Mouse (Mus musculus) E14TG2a.4 (cell line): ENCODE results near the gene Tas2r121.

Source experiments
- CTCF ChIP-seq: conservative IDR thresholded peaks from 2 replicates; pipeline ENCODE4 v1.5.1; 2014; ENCODE audit warnings: low read length
- NANOG ChIP-seq: IDR thresholded peaks from 2 replicates; pipeline ENCODE4 v1.6.1; 2014; ENCODE audit warnings: borderline replicate concordance, low read length, mixed read lengths

- TF ChIP-seq CTCF: no peak
- no peak for TF ChIP-seq NANOG
These were observed 11.0 kb upstream of the Tas2r121 start, which contains the start of gene Tas2r122 for GRCm38 (mm10) chr6:132711828-132712227.
